Mouse (Mus musculus): ENCODE data around the gene Faim. TPM values are rescaled to one million over a fixed set of nuclear protein-coding genes. Genes with fewer than 3 reads are reported as not detected.

The Faim gene
- polyA plus RNA-seq, 1 experiment from 2014 or later, result 42.9 TPM

- no peak for ATAC-seq (ENCODE audit: borderline replicate concordance, extremely low read depth, low FRiP score, low TSS enrichment)
- H3K4me1 ChIP-seq, result peaks cover 27% of the 10 kb centered on the region
- no peak overlapping the region for H3K4me3 ChIP-seq
- H3K9ac ChIP-seq, result no peak overlapping the region
- H3K27ac ChIP-seq, result no peak overlapping the region
- 6% methylated on average over 6 of the region's 6 CpGs for WGBS
- H3K36me3 ChIP-seq, result no peaks in the 10 kb centered on the region
- H3K4me2 ChIP-seq, result no peak overlapping the region
- peaks cover 99% of the 10 kb centered on the region for H3K27me3 ChIP-seq
- no peaks in the 10 kb centered on the region for H3K9me3 ChIP-seq
Observed at GRCm38 (mm10) chr9:98958628-98959027, 27.5 kb upstream of the Faim start.

GRCm38 (mm10) chr9:98959851-98960250 lies 26.3 kb upstream of the Faim start:
- no peak overlapping the region for H3K27ac ChIP-seq
- peaks cover 24% of the 10 kb centered on the region for H3K4me1 ChIP-seq
- H3K27me3 ChIP-seq, result peaks cover 98% of the 10 kb centered on the region
- ATAC-seq (ENCODE audit: borderline replicate concordance, extremely low read depth, low FRiP score, low TSS enrichment), result no peak
- no peaks in the 10 kb centered on the region for H3K9me3 ChIP-seq
- 35% methylated on average over 3 of the region's 3 CpGs for WGBS
- H3K36me3 ChIP-seq, result no peaks in the 10 kb centered on the region
- no peak overlapping the region for H3K4me2 ChIP-seq
- no peak overlapping the region for H3K4me3 ChIP-seq
- no peak overlapping the region for H3K9ac ChIP-seq

- Histone ChIP-seq H3K4me3 (no peak overlapping the region), H3K27me3 (peaks cover 98% of the 10 kb centered on the region), H3K27ac (no peak overlapping the region), H3K9me3 (no peaks in the 10 kb centered on the region), H3K4me1 (peaks cover 19% of the 10 kb centered on the region), H3K36me3 (no peaks in the 10 kb centered on the region), H3K4me2 (no peak overlapping the region), H3K9ac (no peak overlapping the region)
- ATAC-seq (ENCODE audit: borderline replicate concordance, extremely low read depth, low FRiP score, low TSS enrichment), result no peak
- WGBS, result 19% methylated on average over 5 of the region's 5 CpGs
Observed at GRCm38 (mm10) chr9:98960348-98960747, 25.8 kb upstream of the Faim start.

GRCm38 (mm10) chr9:98961591-98962477 lies 24.3 kb upstream of the Faim start:
- ATAC-seq (ENCODE audit: borderline replicate concordance, extremely low read depth, low FRiP score, low TSS enrichment), result no peak
- Histone ChIP-seq H3K9me3 (no peaks in the 10 kb centered on the region), H3K9ac (no peak overlapping the region), H3K27ac (no peak overlapping the region), H3K4me3 (no peak overlapping the region), H3K36me3 (no peaks in the 10 kb centered on the region), H3K4me1 (peaks cover 4% of the 10 kb centered on the region), H3K27me3 (peaks cover 95% of the 10 kb centered on the region), H3K4me2 (no peak overlapping the region)
- 7% methylated on average over 22 of the region's 22 CpGs for whole genome bisulfite sequencing

- Histone ChIP-seq H3K4me2 (no peak overlapping the region), H3K4me1 (no peaks in the 10 kb centered on the region), H3K9ac (no peak overlapping the region), H3K4me3 (no peak overlapping the region), H3K27me3 (peaks cover 96% of the 10 kb centered on the region), H3K27ac (no peak overlapping the region), H3K9me3 (no peaks in the 10 kb centered on the region), H3K36me3 (no peaks in the 10 kb centered on the region)
- 2% methylated on average over 20 of the region's 20 CpGs for WGBS
- ATAC-seq (ENCODE audit: borderline replicate concordance, extremely low read depth, low FRiP score, low TSS enrichment), result no peak
Observed at GRCm38 (mm10) chr9:98962478-98963142, 23.6 kb upstream of the Faim start.

- Histone ChIP-seq H3K9ac (no peak overlapping the region), H3K27ac (no peak overlapping the region), H3K4me3 (no peak overlapping the region), H3K4me1 (no peaks in the 10 kb centered on the region), H3K9me3 (no peaks in the 10 kb centered on the region), H3K36me3 (no peaks in the 10 kb centered on the region), H3K27me3 (peaks cover 88% of the 10 kb centered on the region), H3K4me2 (no peak overlapping the region)
- ATAC-seq (ENCODE audit: borderline replicate concordance, extremely low read depth, low FRiP score, low TSS enrichment), result no peak
- WGBS, result 7% methylated on average over 18 of the region's 18 CpGs
Observed at GRCm38 (mm10) chr9:98963661-98964060, 22.5 kb upstream of the Faim start.

- Histone ChIP-seq H3K9me3 (no peaks in the 10 kb centered on the region), H3K27me3 (peaks cover 86% of the 10 kb centered on the region), H3K36me3 (no peaks in the 10 kb centered on the region), H3K27ac (no peak overlapping the region), H3K9ac (no peak overlapping the region), H3K4me1 (no peaks in the 10 kb centered on the region), H3K4me3 (no peak overlapping the region), H3K4me2 (no peak overlapping the region)
- WGBS, result 3% methylated on average over 18 of the region's 18 CpGs
- no peak for ATAC-seq (ENCODE audit: borderline replicate concordance, extremely low read depth, low FRiP score, low TSS enrichment)
Observed at GRCm38 (mm10) chr9:98965084-98965483, 21.1 kb upstream of the Faim start.

GRCm38 (mm10) chr9:98973101-98973521 lies 13.1 kb upstream of the Faim start:
- WGBS, result under 1% methylated on average over 40 of the region's 40 CpGs
- peak overlapping the region; percentile 62 for H3K4me2 ChIP-seq
- peaks cover 90% of the 10 kb centered on the region for H3K27me3 ChIP-seq
- H3K9ac ChIP-seq, result no peak overlapping the region
- ATAC-seq (ENCODE audit: borderline replicate concordance, extremely low read depth, low FRiP score, low TSS enrichment), result peak; percentile 31; the same call in 1 of the 2 replicates
- no peaks in the 10 kb centered on the region for H3K36me3 ChIP-seq
- H3K27ac ChIP-seq, result no peak overlapping the region
- peak overlapping the region; percentile 38 for H3K4me3 ChIP-seq
- H3K9me3 ChIP-seq, result no peaks in the 10 kb centered on the region
- peaks cover 8% of the 10 kb centered on the region; the same call in 1 of the 2 replicates for H3K4me1 ChIP-seq

- Histone ChIP-seq H3K27ac (no peak overlapping the region), H3K9ac (no peak overlapping the region), H3K9me3 (no peaks in the 10 kb centered on the region), H3K4me2 (peak overlapping the region; percentile 62), H3K4me3 (peak overlapping the region; percentile 38; the same call in 1 of the 2 replicates), H3K4me1 (peaks cover 8% of the 10 kb centered on the region; the same call in 1 of the 2 replicates), H3K27me3 (peaks cover 91% of the 10 kb centered on the region), H3K36me3 (no peaks in the 10 kb centered on the region)
- WGBS, result 5% methylated on average over 7 of the region's 7 CpGs
- ATAC-seq (ENCODE audit: borderline replicate concordance, extremely low read depth, low FRiP score, low TSS enrichment), result no peak
Observed at GRCm38 (mm10) chr9:98973561-98973960, 12.6 kb upstream of the Faim start.

- Histone ChIP-seq H3K4me3 (no peak overlapping the region), H3K36me3 (no peaks in the 10 kb centered on the region), H3K27ac (no peak overlapping the region), H3K9ac (no peak overlapping the region), H3K9me3 (no peaks in the 10 kb centered on the region), H3K4me2 (no peak overlapping the region), H3K4me1 (peaks cover 9% of the 10 kb centered on the region; the same call in 1 of the 2 replicates), H3K27me3 (peaks cover 80% of the 10 kb centered on the region)
- no peak for ATAC-seq (ENCODE audit: borderline replicate concordance, extremely low read depth, low FRiP score, low TSS enrichment)
- WGBS, result 28% methylated on average over 2 of the region's 2 CpGs
Observed at GRCm38 (mm10) chr9:98974898-98975297, 11.3 kb upstream of the Faim start.

- 82% methylated on average over 1 of the region's 1 CpGs for WGBS
- Histone ChIP-seq H3K27ac (no peak overlapping the region), H3K4me1 (peaks cover 11% of the 10 kb centered on the region; the same call in 1 of the 2 replicates), H3K4me2 (no peak overlapping the region), H3K27me3 (peaks cover 75% of the 10 kb centered on the region), H3K9me3 (no peaks in the 10 kb centered on the region), H3K4me3 (no peak overlapping the region), H3K9ac (no peak overlapping the region), H3K36me3 (no peaks in the 10 kb centered on the region)
- ATAC-seq (ENCODE audit: borderline replicate concordance, extremely low read depth, low FRiP score, low TSS enrichment), result no peak
Observed at GRCm38 (mm10) chr9:98976081-98976480, 10.1 kb upstream of the Faim start.

GRCm38 (mm10) chr9:98976520-98976919 lies 9.7 kb upstream of the Faim start:
- peaks cover 11% of the 10 kb centered on the region; the same call in 1 of the 2 replicates for H3K4me1 ChIP-seq
- no peak overlapping the region for H3K4me2 ChIP-seq
- H3K36me3 ChIP-seq, result no peaks in the 10 kb centered on the region
- ATAC-seq (ENCODE audit: borderline replicate concordance, extremely low read depth, low FRiP score, low TSS enrichment), result no peak
- no peaks in the 10 kb centered on the region for H3K9me3 ChIP-seq
- no peak overlapping the region for H3K27ac ChIP-seq
- 42% methylated on average over 5 of the region's 5 CpGs for WGBS
- no peak overlapping the region for H3K4me3 ChIP-seq
- H3K9ac ChIP-seq, result no peak overlapping the region
- H3K27me3 ChIP-seq, result peaks cover 74% of the 10 kb centered on the region

Data from lung, embryonic 15.5 days (tissue).